Mouse (Mus musculus) kidney, adult 11 months (tissue): ENCODE measurements around the gene Ldlr.
"Not testable (repeated sequence)": the region's sequence is repeated elsewhere in the genome, so short reads cannot be mapped to it uniquely, and the experiment has no call there.

ENCODE experiments used
- DNase-seq: peaks from one replicate; pipeline ENCODE4 v3.0.0; 2022

The Ldlr gene

GRCm38 (mm10) chr9:21723377-21724146, at the start of gene Ldlr:
Gene Ldlr, plus strand, starts transcription at chr9:21723483.
- DNase-seq = peak; percentile 87

GRCm38 (mm10) chr9:21677706-21678105, 45.6 kb upstream of the Ldlr start:
- DNase-seq = no peak

DNA sequence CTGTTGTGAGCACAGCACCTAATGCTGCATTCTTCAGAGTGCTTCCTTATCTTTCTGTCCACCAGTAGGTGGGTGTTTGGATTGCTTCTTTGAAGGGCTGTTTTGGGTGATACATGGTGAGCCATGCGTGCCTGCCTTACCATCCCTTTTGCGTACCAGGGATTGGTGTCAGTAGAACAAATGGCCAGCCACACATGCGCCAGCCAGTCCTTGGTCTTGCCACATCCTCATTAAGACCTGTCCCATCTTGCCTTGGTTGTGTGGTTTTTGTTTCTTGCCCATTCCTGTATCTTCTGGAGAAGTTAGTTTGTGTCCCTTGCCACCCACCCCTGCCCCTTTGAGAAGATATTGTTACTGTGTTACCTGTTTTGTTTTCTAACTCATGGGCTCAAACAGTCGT, 42.8 kb upstream of the Ldlr start:
- no peak for DNase-seq

- DNase-seq = no peak
Observed at GRCm38 (mm10) chr9:21682827-21683226, 40.5 kb upstream of the Ldlr start.

DNA sequence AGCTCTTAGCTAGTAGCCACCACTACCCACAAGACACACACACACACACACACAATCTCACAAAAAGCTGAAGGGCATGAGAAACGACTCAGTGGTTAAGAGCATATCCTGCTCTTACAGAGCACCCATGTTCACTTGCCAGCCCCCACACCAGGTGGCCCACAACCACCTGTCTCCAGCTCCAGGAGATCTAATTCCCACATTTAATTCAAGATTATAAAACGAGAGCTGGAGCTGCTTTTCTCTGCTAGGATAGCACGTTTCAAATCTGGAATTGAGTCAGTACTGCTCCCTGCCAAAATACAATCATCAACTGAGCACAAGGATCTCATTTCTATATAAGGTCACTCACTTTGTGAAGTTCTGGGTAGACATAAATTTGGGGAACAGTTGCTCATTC, 39.4 kb upstream of the Ldlr start:
- no peak for DNase-seq

- DNase-seq = no peak
Observed at GRCm38 (mm10) chr9:21688554-21688953, 34.7 kb upstream of the Ldlr start.

GRCm38 (mm10) chr9:21690031-21690430, 33.3 kb upstream of the Ldlr start:
- DNase-seq = peak; percentile 75

DNA sequence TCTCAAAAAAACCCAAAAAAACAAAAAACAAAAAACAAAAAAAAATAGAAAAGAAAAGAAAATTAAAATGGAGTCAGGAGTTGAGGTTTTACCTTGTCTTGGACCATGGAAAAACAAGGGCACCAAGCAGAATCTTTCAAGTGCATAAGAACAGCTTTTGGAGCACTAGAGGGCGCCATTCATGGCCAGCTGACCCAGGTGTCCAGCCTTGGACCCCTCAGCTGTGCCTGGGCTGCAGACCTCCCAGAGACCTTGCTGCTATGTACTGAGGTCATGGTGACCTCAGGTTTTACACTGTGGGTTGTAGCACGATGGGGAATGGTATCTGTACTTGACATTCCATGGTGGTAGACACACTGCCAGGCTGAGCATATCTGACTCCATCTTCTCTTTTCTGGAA, 31.4 kb upstream of the Ldlr start:
- DNase-seq = no peak

DNA sequence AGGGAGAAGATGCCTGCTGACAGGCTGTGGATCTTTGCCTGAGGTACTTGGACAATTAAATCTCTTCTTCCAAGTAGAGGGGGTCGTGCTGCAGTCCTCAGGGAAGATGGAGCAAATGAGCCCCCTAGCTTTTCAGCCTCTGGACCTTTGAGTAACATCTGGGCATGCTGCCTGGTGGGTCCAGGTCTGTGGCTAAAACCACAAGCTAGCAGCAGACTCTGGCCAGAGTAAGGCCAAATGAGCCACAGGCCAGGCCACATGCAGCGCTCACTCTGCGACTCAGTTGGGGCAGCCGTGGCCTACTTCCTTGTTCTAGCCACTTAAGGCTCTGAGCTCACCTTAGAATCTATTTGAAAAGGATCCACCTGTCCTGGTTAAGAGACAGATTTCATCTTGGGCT, 30.8 kb upstream of the Ldlr start:
- no peak for DNase-seq

GRCm38 (mm10) chr9:21694071-21694470, 29.2 kb upstream of the Ldlr start:
- DNase-seq = no peak

GRCm38 (mm10) chr9:21695229-21695792, 28.0 kb upstream of the Ldlr start:
- DNase-seq = no peak

DNA sequence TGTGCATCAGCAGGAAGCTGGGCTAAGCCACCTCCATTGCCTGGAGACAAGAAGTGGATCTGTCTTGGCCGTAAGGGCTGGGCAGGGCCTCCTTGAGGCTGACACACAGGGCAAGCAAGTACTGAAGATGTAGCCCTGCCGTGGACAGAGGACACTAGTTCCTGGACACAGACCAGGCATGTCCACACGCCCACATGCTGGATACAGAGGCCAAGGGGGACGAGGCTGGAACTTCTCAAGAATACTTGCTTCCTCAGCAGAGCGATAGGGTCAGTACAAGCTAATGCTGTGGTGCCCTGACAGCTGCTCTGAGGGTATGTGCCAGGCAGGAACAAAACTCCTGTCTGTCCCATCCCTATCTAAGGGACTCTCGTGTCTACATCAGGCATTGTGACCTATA, 26.2 kb upstream of the Ldlr start:
- peak; percentile 46 for DNase-seq

GRCm38 (mm10) chr9:21699280-21699679, 24.0 kb upstream of the Ldlr start:
- DNase-seq = not testable (repeated sequence)

- no peak for DNase-seq
Observed at GRCm38 (mm10) chr9:21701091-21701490, 22.2 kb upstream of the Ldlr start.

DNA sequence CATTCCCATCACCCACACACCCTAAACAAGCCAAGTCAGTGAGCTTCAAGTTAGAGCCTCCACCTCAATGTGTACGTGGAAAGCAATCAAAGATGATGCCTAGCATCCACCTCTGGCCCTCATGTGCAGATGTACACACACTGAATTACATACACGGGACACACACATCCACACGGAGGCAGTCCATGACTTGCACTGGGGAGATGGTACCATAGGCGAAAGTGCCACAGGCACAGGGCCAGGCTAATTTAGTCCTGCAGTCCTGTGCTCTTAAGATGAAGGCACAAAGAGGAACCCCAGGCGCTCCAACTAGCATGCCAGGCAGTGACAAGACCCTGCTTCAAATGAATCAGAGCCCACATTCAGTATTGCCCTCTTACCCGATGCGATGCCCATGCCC, 19.8 kb upstream of the Ldlr start:
- no peak for DNase-seq

DNA sequence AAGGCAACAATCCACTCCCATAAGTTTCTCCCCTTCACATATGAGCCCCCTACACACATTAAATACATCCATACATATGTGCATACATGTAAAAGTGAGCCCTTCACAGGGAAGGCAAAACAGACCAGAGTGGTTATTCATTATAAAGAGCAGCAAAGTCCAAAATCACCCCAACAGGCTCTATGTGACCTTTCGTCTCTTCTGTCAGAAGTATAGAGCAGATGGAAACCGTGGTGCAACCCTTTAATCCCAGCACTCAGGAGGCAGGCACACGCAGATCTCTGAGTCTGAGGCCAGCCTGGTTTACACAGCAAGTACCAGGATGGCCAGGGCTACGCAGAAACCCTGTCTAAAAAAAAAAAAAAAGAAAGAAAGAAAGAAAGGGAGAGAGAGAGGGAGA, 17.2 kb upstream of the Ldlr start:
- DNase-seq = no peak

GRCm38 (mm10) chr9:21706586-21707265, 16.6 kb upstream of the Ldlr start:
- peak; percentile 73 for DNase-seq

- no peak for DNase-seq
Observed at GRCm38 (mm10) chr9:21709340-21709739, 13.9 kb upstream of the Ldlr start.

GRCm38 (mm10) chr9:21715298-21715697, 8.0 kb upstream of the Ldlr start:
- DNase-seq = no peak

- DNase-seq = no peak
Observed at GRCm38 (mm10) chr9:21717015-21717414, 6.3 kb upstream of the Ldlr start.

DNA sequence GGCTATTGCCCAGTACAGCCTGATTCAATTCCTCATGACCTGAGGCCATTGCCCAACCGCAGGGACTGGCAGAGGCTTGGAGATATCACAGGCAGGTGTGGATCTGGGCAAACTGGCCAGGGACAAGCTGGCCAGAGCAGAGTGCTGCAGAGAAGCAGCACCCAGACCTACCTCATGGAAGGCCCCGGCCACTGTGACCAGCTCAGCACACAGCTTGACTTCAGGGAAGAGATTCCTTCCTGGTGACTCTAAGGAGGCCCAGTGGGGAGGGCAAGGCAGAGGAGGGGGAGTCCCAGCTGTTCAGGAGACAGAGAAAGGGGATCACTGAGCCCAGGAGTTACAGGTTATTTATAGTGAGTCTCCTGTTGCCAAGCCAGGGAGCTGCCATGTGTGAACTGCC, 2.2 kb upstream of the Ldlr start:
- DNase-seq = no peak

- DNase-seq = peak; percentile 93
Observed at GRCm38 (mm10) chr9:21724147-21724536, 859 bp downstream of the Ldlr start.

GRCm38 (mm10) chr9:21725224-21726121, 2.2 kb downstream of the Ldlr start:
- no peak for DNase-seq
